Mouse (Mus musculus): Measurements from ENCODE around the gene Gtf2ird1.

DNA sequence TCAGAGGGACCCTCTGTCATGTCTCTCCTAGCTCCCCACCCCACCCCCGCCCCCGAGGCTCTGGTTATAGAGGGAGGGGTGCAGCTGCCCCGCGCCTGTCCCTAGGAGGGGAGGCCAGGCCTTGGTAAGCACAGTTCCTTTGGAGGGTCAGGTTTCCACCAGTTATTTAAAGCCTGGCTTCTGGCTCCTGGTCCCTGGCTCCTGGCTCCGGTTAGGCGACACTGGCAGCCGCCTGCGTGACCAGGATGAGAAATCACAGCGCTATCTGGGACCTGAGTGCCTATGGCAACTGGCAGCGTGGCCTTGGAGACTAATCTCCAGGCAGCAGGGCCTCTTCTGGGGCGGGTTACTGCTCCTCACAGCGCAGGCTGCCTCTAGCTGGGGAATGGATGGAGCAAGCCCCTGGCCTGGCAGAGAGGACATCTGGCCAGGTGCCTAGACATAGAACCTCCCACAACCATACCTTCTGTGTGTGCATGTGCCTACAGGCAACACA, 20.6 kb downstream of the Gtf2ird1 start:
- no peak for TF ChIP-seq CTCF (IDR thresholded peaks at IDR 0.05; ENCODE audit: low read depth, low read length)
- no peak for TF ChIP-seq POLR2A (IDR thresholded peaks at IDR 0.05; ENCODE audit: borderline replicate concordance, low read depth, low read length)

Measured in bone marrow macrophage, adult 2 months (primary cell).